Mouse (Mus musculus) CH12.LX (cell line): ENCODE measurements around the gene Acot7. TPM values are rescaled to one million over a fixed set of nuclear protein-coding genes. Genes with fewer than 3 reads are reported as not detected.

Experiments used
- DNase-seq: peaks from one replicate; pipeline ENCODE4 v3.0.0-alpha.2; 2013; ENCODE audit errors: extremely low read depth
- H3K27ac ChIP-seq: 2 replicates; pipeline ENCODE4 v1.5.1; 2012; ENCODE audit warnings: low read depth, mild to moderate bottlenecking, control low read depth, moderate library complexity; ENCODE audit not compliant: insufficient read depth
- H3K27me3 ChIP-seq: replicated peaks from 2 replicates; pipeline ENCODE3; 2012; ENCODE audit warnings: inconsistent platforms
- H3K36me3 ChIP-seq, 2 experiments: replicated peaks in 1 of 2; 2 replicates each; pipeline versions ENCODE3 to v1.6.1; 2012; ENCODE audit warnings: inconsistent platforms in 1 of 2, low read length in 1 of 2, mild to moderate bottlenecking in 1 of 2, mixed read lengths in 1 of 2, moderate library complexity in 1 of 2; ENCODE audit not compliant: control insufficient read depth in 1 of 2, insufficient read depth in 1 of 2
- H3K4me1 ChIP-seq, 2 experiments: 2 replicates each; pipeline ENCODE4 v1.6.1; 2012; ENCODE audit warnings: inconsistent platforms in 1 of 2, moderate library complexity in 1 of 2; ENCODE audit not compliant: insufficient read depth in 2 of 2, control insufficient read depth in 1 of 2
- H3K4me2 ChIP-seq: 2 replicates; pipeline ENCODE4 v1.6.1; 2012; ENCODE audit warnings: low read depth, mild to moderate bottlenecking, control low read depth; ENCODE audit not compliant: poor library complexity, insufficient read depth, severe bottlenecking
- H3K4me3 ChIP-seq, 3 experiments: fragments of 150-350 bp in 1 of 3; sonication (generic) in 1 of 3; replicated peaks in 1 of 3; 2 replicates each; pipeline versions ENCODE3 to v1.5.1; 2011 to 2012; ENCODE audit warnings: low read depth in 2 of 3, low read length in 2 of 3, mild to moderate bottlenecking in 2 of 3, moderate library complexity in 2 of 3, control low read depth in 1 of 3, improper control_type of control experiment in 1 of 3, inconsistent platforms in 1 of 3, mixed read lengths in 1 of 3; ENCODE audit not compliant: poor library complexity in 1 of 3
- H3K79me2 ChIP-seq: replicated peaks from 2 replicates; pipeline ENCODE4 v1.6.1; 2012; ENCODE audit warnings: mild to moderate bottlenecking, moderate library complexity; ENCODE audit not compliant: control insufficient read depth, poor library complexity, insufficient read depth, severe bottlenecking; ENCODE audit errors: extremely low read depth
- H3K9ac ChIP-seq: 2 replicates; pipeline ENCODE4 v1.6.1; 2012; ENCODE audit warnings: low read depth, mild to moderate bottlenecking, control low read depth, moderate library complexity; ENCODE audit not compliant: insufficient read depth
- H3K9me3 ChIP-seq: replicated peaks from 2 replicates; pipeline ENCODE3; 2012; ENCODE audit warnings: low read length, inconsistent platforms, mixed read lengths
- CHD1 ChIP-seq: IDR thresholded peaks from 2 replicates; pipeline ENCODE4 v1.6.1; 2012; ENCODE audit warnings: low read depth, low read length, improper control_type of control experiment, inconsistent platforms
- CHD2 ChIP-seq: IDR thresholded peaks from 2 replicates; pipeline ENCODE4 v1.6.1; 2011; ENCODE audit warnings: low read length, improper control_type of control experiment
- ELF1 ChIP-seq: IDR thresholded peaks from 2 replicates; pipeline ENCODE4 v1.6.1; 2014; ENCODE audit warnings: low read depth, mild to moderate bottlenecking, inconsistent platforms, low read length, improper control_type of control experiment
- GABPA ChIP-seq: IDR thresholded peaks from 2 replicates; pipeline ENCODE4 v1.6.1; 2012; ENCODE audit warnings: low read depth, low read length, improper control_type of control experiment, inconsistent platforms; ENCODE audit not compliant: insufficient replicate concordance
- IRF4 ChIP-seq: IDR thresholded peaks from 2 replicates; pipeline ENCODE4 v1.6.1; 2014; ENCODE audit warnings: low read depth, mild to moderate bottlenecking, inconsistent platforms, low read length, improper control_type of control experiment
- JUND ChIP-seq: conservative IDR thresholded peaks from 2 replicates; pipeline ENCODE4 v1.6.1; 2011; ENCODE audit warnings: low read depth, low read length, improper control_type of control experiment
- MAX ChIP-seq: IDR thresholded peaks from 2 replicates; pipeline ENCODE4 v1.6.1; 2011; ENCODE audit warnings: low read length, improper control_type of control experiment
- MAZ ChIP-seq: IDR thresholded peaks from 2 replicates; pipeline ENCODE4 v1.6.1; 2012; ENCODE audit warnings: low read depth, mild to moderate bottlenecking, inconsistent platforms, low read length, improper control_type of control experiment, moderate library complexity
- MXI1 ChIP-seq: IDR thresholded peaks from 2 replicates; pipeline ENCODE4 v1.6.1; 2011; ENCODE audit warnings: mild to moderate bottlenecking, low read depth, low read length, improper control_type of control experiment
- NELFE ChIP-seq: IDR thresholded peaks from 2 replicates; pipeline ENCODE4 v1.6.1; 2011; ENCODE audit warnings: low read depth, low read length, improper control_type of control experiment
- POLR2AphosphoS2 ChIP-seq: IDR thresholded peaks from 2 replicates; pipeline ENCODE4 v1.6.1; 2011; ENCODE audit warnings: low read depth, low read length, improper control_type of control experiment
- SIN3A ChIP-seq: IDR thresholded peaks from 2 replicates; pipeline ENCODE4 v1.6.1; 2012; ENCODE audit warnings: low read length, improper control_type of control experiment, inconsistent platforms
- SMC3 ChIP-seq: IDR thresholded peaks from 2 replicates; pipeline ENCODE4 v1.6.1; 2011; ENCODE audit warnings: low read depth, low read length, improper control_type of control experiment
- TBP ChIP-seq: conservative IDR thresholded peaks from 2 replicates; pipeline ENCODE4 v1.6.1; 2011; ENCODE audit warnings: low read depth, low read length, improper control_type of control experiment
- TCF12 ChIP-seq: IDR thresholded peaks from 2 replicates; pipeline ENCODE4 v1.6.1; 2014; ENCODE audit warnings: low read depth, mild to moderate bottlenecking, inconsistent platforms, low read length, improper control_type of control experiment
- ZKSCAN1 ChIP-seq: IDR thresholded peaks from 2 replicates; pipeline ENCODE4 v1.6.1; 2012; ENCODE audit warnings: low read depth, inconsistent platforms, low read length, improper control_type of control experiment, borderline replicate concordance
- ZNF384 ChIP-seq: IDR thresholded peaks from 2 replicates; pipeline ENCODE4 v1.6.1; 2012; ENCODE audit warnings: low read depth, low read length, improper control_type of control experiment, inconsistent platforms
- dilution Hi-C: fragments of 300-500 bp; cut with MboI; formaldehyde crosslinking; loops from 2 replicates; pipeline ENCODE4 v1.14.3; 2020; ENCODE audit warnings: low sequenced_read_pairs; ENCODE audit not compliant: extremely low pct_unique_long_range_greater_than_20kb, extremely low pct_ligation_motif_present
- in situ Hi-C: fragments of 300-500 bp; cut with MboI; formaldehyde crosslinking; loops from 3 replicates; pipeline ENCODE4 v1.14.3; 2019; ENCODE audit warnings: low sequenced_read_pairs, low pct_ligation_motif_present, low pct_unique_long_range_greater_than_20kb, mixed read lengths
- polyA plus RNA-seq: library from polyadenylated mRNA; unstranded; fragments of >175 nt; gene quantifications from 2 replicates; pipeline ENCODE4 v1.2.1, GENCODE M21; 2012; ENCODE audit warnings: low read depth; ENCODE audit not compliant: insufficient read length
- total RNA-seq, 2 experiments: library from RNA; depleted of rRNA; stranded (reverse); fragments of 300-350 nt in 1 of 2; fragments of >200 nt in 1 of 2; gene quantifications; 2 replicates each; pipeline ENCODE4 v1.2.3; 2012 to 2014

Gene Acot7
- total and polyA plus RNA-seq, 3 experiments = 29.0 to 71.1 (median 61.6) TPM

GRCm38 (mm10) chr4:152263512-152264176 is 85.7 kb downstream of the Acot7 start:
- TF ChIP-seq IRF4 (no peak), JUND (no peak), MAX (no peak), MAZ (no peak)
- DNase-seq = no peak
- no peaks in the 10 kb centered on the region for H3K9me3 ChIP-seq
- no peak overlapping the region for H3K27ac ChIP-seq
- H3K4me1 ChIP-seq = peaks cover 0 to 59% of the 10 kb centered on the region in 2 experiments; a peak in 3 of 4 replicates
- peaks cover 4 to 82% of the 10 kb centered on the region in 2 experiments for H3K36me3 ChIP-seq
- in situ Hi-C loops (no loop called here), dilution Hi-C loops (no loop called here)
- no peaks in the 10 kb centered on the region for H3K79me2 ChIP-seq
- no peak overlapping the region for H3K9ac ChIP-seq
- no peak overlapping the region for H3K4me2 ChIP-seq
- no peaks in the 10 kb centered on the region for H3K27me3 ChIP-seq
- no peak overlapping the region for H3K4me3 ChIP-seq

GRCm38 (mm10) chr4:152264177-152264530 is 86.2 kb downstream of the Acot7 start:
- Histone ChIP-seq H3K27me3 (no peaks in the 10 kb centered on the region), H3K4me1 (peaks cover 3 to 64% of the 10 kb centered on the region in 2 experiments), H3K4me2 (no peak overlapping the region), H3K9me3 (no peaks in the 10 kb centered on the region), H3K9ac (no peak overlapping the region), H3K27ac (no peak overlapping the region), H3K36me3 (peaks cover 4 to 82% of the 10 kb centered on the region in 2 experiments), H3K4me3 (no peak overlapping the region), H3K79me2 (no peaks in the 10 kb centered on the region)
- TF ChIP-seq GABPA (no peak), SMC3 (no peak), POLR2AphosphoS2 (no peak), IRF4 (no peak), ZKSCAN1 (no peak), ZNF384 (no peak), ELF1 (no peak), SIN3A (no peak), CHD1 (no peak), MXI1 (no peak), MAX (no peak), TBP (no peak), CHD2 (no peak), NELFE (no peak), JUND (no peak), TCF12 (no peak)
- in situ Hi-C loops = no loop called here
- dilution Hi-C loops = no loop called here
- DNase-seq = no peak
